Mouse (Mus musculus): ENCODE measurements around the gene Fcgr2b.

DNA sequence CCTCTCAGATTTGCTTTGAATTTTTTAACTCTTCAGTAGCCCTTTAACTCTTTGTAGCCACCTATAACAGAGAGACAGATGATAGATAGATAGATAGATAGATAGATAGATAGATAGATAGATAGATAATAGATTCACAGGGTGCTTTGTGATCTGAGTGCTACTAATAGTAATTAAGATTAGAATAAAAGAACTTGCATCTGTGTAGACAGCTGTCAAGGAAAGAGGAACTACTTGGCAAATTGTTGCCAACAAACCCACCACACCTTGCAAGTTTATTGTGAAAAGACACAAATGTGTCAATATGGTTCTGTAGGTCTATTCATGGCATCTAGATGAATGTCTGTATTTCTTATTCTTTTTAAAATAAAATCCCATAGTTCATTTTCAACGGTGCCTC, 42.4 kb downstream of the Fcgr2b start:
- no peak for TF ChIP-seq CTCF (conservative IDR thresholded peaks at IDR 0.05; ENCODE audit: low read length)
- no peak for TF ChIP-seq NANOG (IDR thresholded peaks at IDR 0.05; ENCODE audit: borderline replicate concordance, low read length)
- TF ChIP-seq POU5F1 (IDR thresholded peaks at IDR 0.05; ENCODE audit: borderline replicate concordance, low read length): no peak
